In the genomic region with DNA sequence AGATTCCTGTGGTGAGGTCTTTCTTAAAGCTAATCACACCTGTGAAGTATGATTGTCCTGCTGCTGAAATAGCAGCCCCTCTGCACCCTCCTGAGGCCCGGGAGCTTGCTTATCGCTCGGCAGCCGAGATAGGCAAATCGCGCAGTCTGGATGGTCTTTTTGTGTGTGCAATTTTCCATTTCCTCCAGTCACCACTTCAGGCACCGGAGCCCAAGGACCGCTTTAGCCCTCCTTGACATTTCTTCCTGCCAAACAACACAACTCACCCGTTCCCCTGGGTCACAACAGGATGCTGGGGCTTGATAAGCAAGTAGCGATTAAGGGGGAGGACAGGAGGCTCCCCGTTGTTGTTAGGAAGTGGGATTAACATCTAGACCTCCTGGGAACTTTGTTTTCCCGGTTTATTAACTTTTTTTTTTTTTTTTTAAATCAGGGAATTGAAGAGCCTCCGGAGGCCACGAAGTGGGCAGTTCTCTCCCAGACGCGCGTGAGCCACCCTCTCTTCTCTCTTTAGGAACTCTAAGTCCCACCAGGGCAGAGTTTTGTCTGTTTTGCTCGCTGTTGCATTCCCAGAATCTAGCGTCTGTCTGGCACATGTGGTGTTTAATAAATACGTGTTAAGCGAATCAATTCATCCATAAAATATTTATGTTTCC, we compare ENCODE assay signal across 8 mouse cellular contexts. TPM values are rescaled to one million over a fixed set of nuclear protein-coding genes. Genes with fewer than 3 reads are reported as not detected.
DNase-seq lines count a peak whose midpoint lies in the region; ATAC-seq and TF ChIP-seq lines count a peak whose summit lies in the region.

No protein-coding gene starts in this region.

- DNase-seq in ovary, adult 18-20 months (ENCODE audit: low spot score): peak; percentile 12
- DNase-seq in ovary, postnatal 10 days (ENCODE audit: low spot score): no peak
- DNase-seq in kidney, postnatal 0 days (ENCODE audit: low spot score): peak; percentile 80
- DNase-seq in lung, postnatal 25 days (ENCODE audit: low spot score): peak; percentile 66
- no peak for DNase-seq in cerebellum, postnatal 14 days
- no peak for DNase-seq in thymus, postnatal 36 days
- DNase-seq in adipocyte (ENCODE audit: low spot score): no peak

- peaks cover 34% of the 10 kb centered on the region for H3K4me1 ChIP-seq in heart, embryonic 15.5 days (replicated peaks)
- H3K4me1 ChIP-seq in kidney, postnatal 0 days (replicated peaks; ENCODE audit: insufficient read depth, low read length): 0 out of 2 replicates have a peak, but pooled peaks cover 5% of the 10 kb centered on the region

- WGBS in heart, embryonic 15.5 days: 3% methylated on average over 21 of the region's 21 CpGs
- WGBS in kidney, postnatal 0 days: 8% methylated on average over 21 of the region's 21 CpGs

- H3K36me3 ChIP-seq in heart, embryonic 15.5 days: no peaks in the 10 kb centered on the region
- H3K36me3 ChIP-seq in kidney, postnatal 0 days (ENCODE audit: insufficient read depth, low read length): no peaks in the 10 kb centered on the region

- peak overlapping the region; percentile 25; the same call in 1 of the 2 replicates for H3K9ac ChIP-seq in heart, embryonic 15.5 days
- H3K9ac ChIP-seq in kidney, postnatal 0 days (ENCODE audit: low read depth, low read length): peak overlapping the region; percentile 20; the same call in 1 of the 2 replicates

- ATAC-seq in heart, embryonic 15.5 days (replicated peaks; ENCODE audit: insufficient number of reproducible peaks, insufficient read depth, low FRiP score, low read depth): peak; percentile 76
- ATAC-seq in kidney, postnatal 0 days (replicated peaks; ENCODE audit: low FRiP score, low read depth): no peak

- peak overlapping the region; percentile 41 for H3K4me3 ChIP-seq in heart, embryonic 15.5 days
- H3K4me3 ChIP-seq in kidney, postnatal 0 days (replicated peaks; ENCODE audit: low read depth, low read length): 0 out of 2 replicates have a peak overlapping the region, but pooled peaks have one; percentile 10

- H3K4me2 ChIP-seq in heart, embryonic 15.5 days: peak overlapping the region; percentile 67
- H3K4me2 ChIP-seq in kidney, postnatal 0 days (ENCODE audit: low read length): peak overlapping the region; percentile 44

- no peaks in the 10 kb centered on the region for H3K9me3 ChIP-seq in heart, embryonic 15.5 days (replicated peaks)
- H3K9me3 ChIP-seq in kidney, postnatal 0 days (replicated peaks; ENCODE audit: low read length): no peaks in the 10 kb centered on the region

- H3K27ac ChIP-seq in heart, embryonic 15.5 days: peak overlapping the region; percentile 69
- H3K27ac ChIP-seq in kidney, postnatal 0 days: peak overlapping the region; percentile 63

- no peak for TF ChIP-seq CTCF in kidney, postnatal 0 days (IDR thresholded peaks at IDR 0.05; ENCODE audit: low read depth)

- no peaks in the 10 kb centered on the region for H3K27me3 ChIP-seq in heart, embryonic 15.5 days
- H3K27me3 ChIP-seq in kidney, postnatal 0 days (ENCODE audit: insufficient read depth, low read length): no peaks in the 10 kb centered on the region

RNA-seq across cellular contexts. Expression of a gene that starts 8.3 kb away (rescaled TPM):
- 27.1 and 30.5 TPM in 2 replicates for polyA plus RNA-seq in heart, embryonic 15.5 days (2015; fragmentation: Nextera tagmentation; extraction: Ambion mirVana)
- polyA plus RNA-seq in kidney, postnatal 0 days (2015; fragmentation: Nextera tagmentation; extraction: Ambion mirVana): 46.9 and 58.5 TPM in 2 replicates

RNA-seq across cellular contexts. Expression of a gene that starts 37.7 kb away (rescaled TPM):
- polyA plus RNA-seq in heart, embryonic 15.5 days (2015; fragmentation: Nextera tagmentation; extraction: Ambion mirVana): 16.0 and 17.8 TPM in 2 replicates
- 7.5 and 9.5 TPM in 2 replicates for polyA plus RNA-seq in kidney, postnatal 0 days (2015; fragmentation: Nextera tagmentation; extraction: Ambion mirVana)

RNA-seq across cellular contexts. Expression of a gene that starts 56.4 kb away (rescaled TPM):
- 1.0 and 1.4 TPM in 2 replicates for polyA plus RNA-seq in heart, embryonic 15.5 days (2015; fragmentation: Nextera tagmentation; extraction: Ambion mirVana)
- polyA plus RNA-seq in kidney, postnatal 0 days (2015; fragmentation: Nextera tagmentation; extraction: Ambion mirVana): 1.8 and 2.2 TPM in 2 replicates

Comparison
In these comparisons a context has a peak if more than half of its experiments do, and no peak if none do; other contexts are left out.
1. DNase-seq: peak in ovary, adult 18-20 months (single experiment), kidney, postnatal 0 days (single experiment) and lung, postnatal 25 days (single experiment); none in ovary, postnatal 10 days (single experiment), cerebellum, postnatal 14 days (0 of 2), thymus, postnatal 36 days (0 of 2) and adipocyte (single experiment).